Mouse (Mus musculus) large intestine, adult 2 months (tissue): ENCODE data around the gene Pih1d3. TPM values are rescaled to one million over a fixed set of nuclear protein-coding genes. Genes with fewer than 3 reads are reported as not detected.

ENCODE experiments used
- DNase-seq: peaks from one replicate; pipeline ENCODE4 v3.0.0-alpha.2; 2012; ENCODE audit warnings: low read depth, low spot score
- WGBS: fragments of 180-500 bp; shearing (Covaris S2); methylation state at CpG from one replicate; pipeline ENCODE4 v1.1.7; 2018; 5-methylcytosine and 5-hydroxymethylcytosine counted together
- polyA plus RNA-seq: library from polyadenylated mRNA; depleted of rRNA; stranded (reverse); fragments of >200 nt; gene quantifications from 2 replicates; pipeline ENCODE4 v1.2.3, GENCODE M21; 2012; rRNA removed

The Pih1d3 gene
- polyA plus RNA-seq: not detected in 2 replicates

DNA sequence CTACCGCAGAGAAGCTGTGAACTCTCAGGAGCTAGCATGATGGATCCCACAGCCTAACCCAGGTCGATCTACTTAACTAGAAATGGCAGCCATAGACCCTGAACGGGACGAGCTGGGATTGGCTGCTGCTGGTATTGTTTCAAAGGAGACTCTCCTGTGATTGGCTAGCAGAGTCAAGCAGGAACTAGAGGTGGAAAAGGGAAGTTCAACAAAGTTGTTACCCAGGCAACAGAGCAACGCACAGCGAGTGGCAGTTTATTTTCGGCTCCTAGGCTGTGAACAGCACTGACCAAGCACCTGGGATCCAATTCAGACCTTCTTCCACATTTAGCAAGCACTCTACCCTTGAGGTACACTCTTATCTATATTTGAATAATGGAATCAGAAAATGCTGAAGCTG lies at the start of gene Pih1d3, which contains the start of gene 4931428L18Rik:
TSS of gene Pih1d3 (plus strand) at position 275 of the 400 bp plus-strand sequence.
TSS of gene 4931428L18Rik (minus strand) at position 121 of the 400 bp plus-strand sequence.
- 84% methylated on average over 7 of the region's 7 CpGs for WGBS

DNA sequence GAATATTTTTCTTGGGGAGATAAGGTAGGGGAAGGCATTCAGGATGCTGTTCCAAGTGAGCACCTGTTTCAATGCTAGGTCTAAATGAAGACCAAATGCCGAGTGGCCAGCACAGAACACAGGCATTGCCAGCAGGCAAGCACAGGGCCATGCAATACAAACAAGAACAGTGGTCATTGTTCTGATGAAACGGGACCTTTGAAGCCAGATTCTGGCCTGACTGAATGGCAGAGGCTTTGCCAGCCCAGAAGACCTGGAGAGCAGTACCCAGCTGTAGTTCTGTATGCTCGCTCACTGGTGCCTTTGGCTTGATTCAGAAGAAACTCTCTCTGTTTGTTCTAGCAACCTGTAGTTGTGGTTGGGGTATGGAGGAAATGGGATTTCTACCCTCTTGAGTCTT lies 47.2 kb upstream of the Pih1d3 start:
- WGBS: 64% methylated on average over 3 of the region's 3 CpGs
- no peak for DNase-seq

More for the DNA sequence above, at the start of gene Pih1d3, which contains the start of gene 4931428L18Rik:
- no peak for DNase-seq

DNA sequence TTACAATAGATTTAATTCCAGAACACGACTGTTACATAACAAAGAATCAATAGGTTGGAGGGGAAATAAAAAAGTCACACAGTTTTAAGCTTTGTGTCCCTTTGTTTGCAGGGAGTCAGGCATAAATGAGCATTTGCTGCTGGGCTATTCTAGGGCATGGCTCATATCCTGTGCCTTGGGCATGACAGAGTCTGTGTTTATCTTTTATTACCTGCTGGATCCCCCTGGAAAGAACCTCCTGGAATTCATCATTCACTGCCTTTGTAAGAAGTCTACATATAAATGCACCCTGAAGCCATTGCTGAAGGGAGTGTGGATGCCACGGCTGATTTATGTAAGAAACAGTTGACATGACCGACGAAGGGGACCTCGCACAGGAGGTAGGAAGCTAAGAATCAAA lies 46.5 kb upstream of the Pih1d3 start, which contains the start of gene Lgsn:
TSS of gene Lgsn (plus strand) at position 301 of the 400 bp plus-strand sequence.
- DNase-seq: no peak
- WGBS: 69% methylated on average over 5 of the region's 5 CpGs

DNA sequence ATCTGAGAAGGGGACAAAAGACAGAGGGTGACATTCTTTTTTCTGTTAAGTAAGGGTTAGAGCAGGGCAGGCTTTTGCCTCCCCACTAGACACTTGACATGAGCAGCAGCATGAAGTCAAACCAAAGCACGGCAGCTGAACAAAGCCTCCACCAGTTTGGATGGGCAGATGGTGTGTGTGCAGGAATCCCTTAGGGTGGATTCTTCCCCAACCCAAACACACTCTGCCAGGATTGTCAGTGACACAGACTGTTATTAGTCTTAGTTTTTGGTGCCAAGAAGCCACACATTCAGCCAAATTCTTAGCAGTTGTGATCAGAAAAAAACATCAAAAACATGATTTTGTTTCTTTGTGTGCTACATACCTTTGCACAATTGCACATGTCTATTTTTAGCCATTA lies 44.4 kb upstream of the Pih1d3 start:
- DNase-seq: no peak
- 75% methylated on average over 1 of the region's 1 CpGs for WGBS

DNA sequence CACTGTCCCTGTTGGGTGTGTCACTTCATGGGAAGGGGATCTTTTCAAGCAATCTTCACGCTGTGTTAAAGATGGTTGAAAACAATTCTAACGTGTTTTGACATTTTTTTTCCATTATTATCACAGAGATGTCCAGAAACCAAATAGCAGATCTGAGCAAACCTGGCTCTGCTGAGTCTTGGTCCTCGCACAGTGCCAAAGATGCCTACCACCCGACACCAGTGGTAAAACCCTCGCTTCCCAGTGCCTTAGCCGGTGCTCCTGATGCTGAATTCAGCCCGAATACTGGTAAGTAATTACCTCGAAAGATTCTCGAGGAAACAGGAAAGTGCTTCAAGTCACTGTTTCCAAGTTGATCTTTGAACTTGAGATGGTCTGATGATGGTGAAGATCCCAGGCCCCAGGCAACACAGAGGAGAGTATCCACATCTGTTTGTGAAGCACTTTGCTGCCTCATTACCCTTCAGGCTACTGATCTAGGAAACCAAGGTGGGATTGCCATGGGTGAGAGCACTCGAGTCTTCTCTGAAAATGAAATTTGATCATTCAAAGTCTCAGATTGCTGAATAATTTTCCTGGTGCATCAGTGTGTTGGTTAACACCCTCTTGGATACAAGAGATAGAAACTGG lies 32.3 kb upstream of the Pih1d3 start:
- DNase-seq: no peak
- WGBS: 72% methylated on average over 10 of the region's 10 CpGs

DNA sequence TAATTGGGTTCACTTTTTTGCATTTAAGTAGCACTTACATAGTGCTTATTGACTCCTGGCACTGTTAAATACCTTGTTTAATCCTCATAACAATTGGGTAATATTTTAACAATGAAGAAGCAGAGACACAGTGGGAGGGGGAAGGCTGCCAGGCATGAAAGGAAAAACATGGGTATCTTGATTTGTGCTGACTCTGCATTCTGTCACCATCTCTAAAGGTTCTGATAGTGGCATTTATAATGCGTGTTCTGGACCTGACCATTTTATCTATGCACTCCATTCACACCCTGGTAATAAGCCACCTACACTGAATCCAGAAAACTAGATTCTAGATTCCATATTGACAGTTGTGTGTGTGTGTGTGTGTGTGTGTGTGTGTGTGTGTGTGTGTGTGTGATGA lies 27.0 kb upstream of the Pih1d3 start:
- WGBS: 78% methylated on average over 1 of the region's 1 CpGs
- DNase-seq: no peak

DNA sequence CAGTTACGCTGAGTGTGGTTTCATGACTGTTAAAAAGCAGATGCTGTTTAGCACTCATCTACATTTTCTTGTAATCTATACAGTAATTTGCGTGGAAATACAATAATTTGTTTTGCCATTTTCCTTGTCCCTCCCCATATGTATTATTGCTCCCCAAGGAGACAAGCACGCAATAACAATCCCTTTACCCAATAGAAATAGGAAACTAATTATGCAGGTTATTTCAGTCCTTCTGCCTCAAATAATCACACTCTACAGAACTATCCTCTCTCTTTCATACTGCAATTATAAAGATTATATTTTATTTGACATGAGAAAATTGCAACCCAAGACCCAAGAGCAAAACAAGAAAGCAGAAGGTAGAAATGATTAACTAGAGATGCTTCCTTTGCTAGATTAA lies 25.7 kb upstream of the Pih1d3 start:
- DNase-seq: no peak
- 89% methylated on average over 3 of the region's 3 CpGs for WGBS

DNA sequence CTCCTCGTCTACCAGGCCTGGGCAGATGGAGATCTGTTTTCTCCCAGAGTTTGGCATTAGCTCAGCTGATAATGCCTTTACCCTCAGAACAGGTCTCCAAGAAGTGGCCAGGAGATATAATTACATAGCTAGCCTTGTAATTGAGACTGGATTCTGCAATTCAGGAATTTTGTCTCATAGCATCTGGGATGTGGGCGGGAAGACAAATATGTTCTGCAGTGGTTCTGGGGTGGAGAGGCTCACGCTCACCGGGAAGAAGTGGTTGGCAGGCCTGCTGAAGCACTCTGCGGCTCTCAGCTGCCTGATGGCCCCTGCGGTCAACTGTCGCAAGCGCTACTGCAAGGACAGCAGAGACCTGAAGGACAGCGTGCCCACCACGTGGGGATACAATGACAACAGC lies 18.9 kb upstream of the Pih1d3 start:
- WGBS: 89% methylated on average over 10 of the region's 10 CpGs
- no peak for DNase-seq

DNA sequence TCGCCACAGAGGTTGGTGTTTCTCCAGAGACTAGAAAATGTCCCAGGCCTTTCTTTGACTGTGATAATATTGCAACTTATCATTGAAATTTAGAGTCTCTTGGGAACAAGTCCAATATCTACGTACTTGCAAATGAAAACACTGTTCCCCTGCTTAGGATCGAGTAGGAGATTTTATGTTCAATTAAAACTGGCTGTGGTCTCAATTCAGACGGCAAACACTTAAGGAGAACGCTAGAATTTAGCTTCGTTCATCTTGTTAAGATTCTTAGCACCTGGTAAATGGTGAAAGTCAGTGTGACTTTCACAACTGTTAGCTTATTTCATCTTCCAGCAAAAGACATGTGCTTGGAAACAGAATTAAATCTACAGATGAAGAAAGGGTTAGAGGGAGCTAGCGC lies 17.3 kb upstream of the Pih1d3 start:
- no peak for DNase-seq

DNA sequence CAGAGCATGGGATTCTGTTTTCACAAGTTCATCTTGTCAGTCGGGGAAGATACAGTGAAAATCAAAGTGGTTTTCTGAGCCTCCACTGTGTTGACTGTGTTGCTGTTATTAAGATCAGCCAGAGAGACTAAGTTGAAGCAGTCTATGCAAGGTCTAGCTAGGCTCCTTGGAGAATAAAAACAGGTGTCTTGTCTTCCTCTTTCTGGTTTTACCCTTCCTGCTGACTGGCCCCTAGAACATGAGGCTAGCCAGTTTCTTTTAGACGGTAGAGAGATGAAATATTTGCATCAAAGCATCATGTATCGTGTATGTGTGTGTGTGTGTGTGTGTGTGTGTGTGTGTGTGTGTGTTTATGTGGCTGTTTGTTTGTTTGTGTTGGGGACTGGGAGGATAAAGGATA lies 16.9 kb upstream of the Pih1d3 start:
- no peak for DNase-seq
- whole genome bisulfite sequencing: 71% methylated on average over 3 of the region's 3 CpGs

More for the DNA sequence above, 17.3 kb upstream of the Pih1d3 start:
- WGBS: 79% methylated on average over 7 of the region's 7 CpGs

DNA sequence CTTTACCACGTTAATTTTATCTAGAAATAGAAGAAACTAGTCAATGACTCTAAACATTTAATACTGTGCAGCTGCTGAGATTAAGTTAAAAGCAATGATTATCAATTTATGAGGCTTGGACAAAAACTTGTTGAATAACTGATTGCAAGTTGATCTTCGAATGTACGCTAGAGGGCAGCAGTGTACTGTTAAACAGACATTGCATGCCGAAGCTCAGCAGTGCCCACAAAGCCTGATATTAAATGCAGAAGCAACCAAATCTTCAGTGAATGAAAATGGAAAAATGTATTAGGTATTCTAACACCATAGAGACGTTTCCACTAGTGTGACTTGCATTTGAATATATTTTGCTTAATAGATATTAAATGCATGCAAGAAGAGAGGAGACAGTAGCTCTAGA lies 12.5 kb upstream of the Pih1d3 start:
- under 1% methylated on average over 5 of the region's 5 CpGs for WGBS
- peak; percentile 8 for DNase-seq

DNA sequence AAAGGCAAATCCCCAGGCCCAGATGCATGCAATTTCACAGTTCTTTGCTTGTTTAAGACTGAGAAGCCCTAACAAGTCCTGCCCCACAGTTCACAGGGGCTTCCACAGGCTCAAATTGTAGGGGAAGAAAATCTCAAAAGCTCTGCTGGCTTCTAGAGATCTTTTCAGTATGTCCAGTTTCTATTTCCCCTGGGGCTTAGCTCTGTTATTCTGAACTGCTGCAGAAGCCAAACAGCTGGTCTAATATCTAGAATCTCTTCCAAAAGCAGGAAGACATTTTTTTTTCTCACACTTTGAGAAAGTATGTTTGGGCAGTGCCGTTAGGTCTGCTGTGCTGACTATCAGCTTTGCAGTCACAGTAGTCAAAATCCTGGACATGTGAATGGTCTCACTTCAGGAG lies 7.8 kb upstream of the Pih1d3 start:
- no peak for DNase-seq
- WGBS: 73% methylated on average over 1 of the region's 1 CpGs

DNA sequence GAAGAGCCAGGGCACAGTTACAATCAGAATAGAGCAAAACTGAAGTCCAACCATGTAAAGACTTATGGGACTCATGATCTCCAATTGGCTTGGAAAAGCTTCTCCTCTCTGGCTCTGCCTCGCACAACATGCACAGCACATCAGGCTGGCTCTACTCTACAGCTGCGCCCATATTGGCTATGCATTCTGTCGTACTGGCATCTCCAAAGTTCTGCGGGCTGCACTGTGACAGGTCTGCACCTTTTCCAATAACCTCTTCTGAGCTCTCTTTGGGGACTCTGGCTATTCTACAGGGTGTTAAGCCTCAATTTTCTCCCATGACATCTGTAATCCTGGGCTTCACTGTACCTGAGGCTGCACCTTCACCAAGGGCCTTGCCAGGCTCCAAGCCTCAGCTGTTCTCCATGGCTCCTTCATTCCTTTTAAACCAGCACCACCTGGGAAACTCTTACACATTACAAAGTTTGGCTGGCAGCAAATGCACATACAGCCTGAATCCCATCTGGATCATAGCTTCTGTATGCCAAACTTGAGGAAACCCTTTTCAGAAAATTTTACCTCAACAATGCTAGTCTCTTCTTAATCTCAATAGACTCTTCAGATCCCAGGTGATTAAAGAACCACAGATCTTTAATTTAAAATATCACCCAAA lies 1.9 kb upstream of the Pih1d3 start:
- WGBS: 88% methylated on average over 4 of the region's 4 CpGs
- no peak for DNase-seq

DNA sequence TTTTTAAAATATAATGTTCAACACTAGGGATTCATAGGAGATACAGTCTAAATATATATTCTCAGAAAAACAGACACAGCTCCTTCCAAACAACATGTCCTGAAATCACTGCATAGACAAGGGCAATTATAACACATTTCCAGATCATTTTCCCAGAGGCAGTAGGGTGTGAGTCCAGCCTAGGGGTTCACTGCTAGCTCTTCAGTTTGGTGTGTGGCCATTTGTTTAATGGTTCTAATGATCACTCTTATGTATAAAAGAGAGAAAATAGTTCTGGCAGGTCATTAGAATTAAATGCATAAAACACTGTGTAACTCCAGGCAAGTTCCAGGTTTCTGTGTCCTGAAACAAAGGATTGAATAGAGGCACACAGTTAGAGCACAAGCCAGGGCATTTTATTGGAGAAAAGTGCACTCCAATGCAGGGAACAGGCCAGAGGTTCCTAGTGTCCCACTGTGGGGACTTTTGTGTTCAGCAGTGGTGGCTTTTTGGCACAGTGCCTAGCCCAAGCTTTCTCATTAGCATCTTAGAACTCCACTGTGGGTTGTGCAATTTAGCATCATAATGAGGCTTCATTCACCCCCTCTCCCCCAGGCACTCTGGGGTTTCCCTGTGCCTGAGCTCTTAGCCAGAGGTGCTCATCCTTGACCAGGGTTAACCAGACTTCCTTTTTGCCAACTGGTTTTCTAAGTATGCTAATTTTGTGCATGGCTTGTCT lies 10.8 kb downstream of the Pih1d3 start:
- DNase-seq: no peak

DNA sequence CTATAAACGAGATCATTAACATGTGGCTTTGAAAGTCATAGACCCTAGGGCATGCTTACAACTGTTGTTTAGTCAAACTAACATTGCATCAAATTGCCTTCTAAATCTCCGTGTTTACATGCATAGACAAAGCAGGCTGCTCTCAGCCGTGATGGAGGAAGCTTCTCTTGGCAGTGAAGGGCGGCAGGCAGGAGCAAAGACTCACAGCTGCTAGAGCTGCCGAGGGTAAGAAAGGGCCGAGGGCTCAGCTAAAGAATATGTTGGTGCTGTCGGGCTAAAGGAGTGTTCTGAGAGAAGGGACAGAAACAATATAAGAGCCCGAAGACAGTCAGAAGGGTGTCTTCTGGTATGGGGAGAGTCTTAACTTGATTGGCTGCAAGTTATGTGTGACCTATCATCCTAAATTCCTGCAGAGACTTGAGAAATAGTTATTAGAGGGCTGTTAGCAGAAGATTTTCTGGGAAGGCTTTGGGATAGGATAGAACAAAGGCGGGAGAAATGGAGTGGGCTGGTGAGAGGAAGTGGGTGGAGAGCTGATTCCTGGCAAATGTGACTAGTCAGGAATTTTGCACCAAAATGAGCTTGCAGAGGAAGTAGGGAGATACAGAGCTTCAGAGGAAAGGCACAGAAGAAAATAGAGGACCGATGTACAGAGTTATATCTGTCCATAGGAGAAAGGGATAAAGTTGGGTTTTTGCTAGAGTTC lies 37.7 kb downstream of the Pih1d3 start:
- 59% methylated on average over 10 of the region's 10 CpGs for WGBS
- DNase-seq: no peak

Other genes starting within 250 kb of the Pih1d3 start
- not detected in 2 replicates for gene AC153137.1, start 244.9 kb upstream of the Pih1d3 start, polyA plus RNA-seq
- not detected in 2 replicates for gene Lgsn, start 46.4 kb upstream of the Pih1d3 start, polyA plus RNA-seq
- gene 4931428L18Rik, start 154 bp upstream of the Pih1d3 start, polyA plus RNA-seq: not detected in 2 replicates